Mouse (Mus musculus) hindbrain, postnatal 0 days (tissue): ENCODE data around the gene Per1. TPM values are rescaled to one million over a fixed set of nuclear protein-coding genes. Genes with fewer than 3 reads are reported as not detected.
A peak's percentile ranks its signal among the peaks of the same experiment; 100 is the strongest.

Source experiments
- ATAC-seq: fragments of 200-750 bp; cut with Nextera tagmentation; 2 replicates; pipeline ENCODE4 v1.8.0; 2017; ENCODE audit warnings: mild to moderate bottlenecking, moderate TSS enrichment, moderate library complexity
- DNase-seq: peaks from one replicate; pipeline ENCODE4 v3.0.0-alpha.2; 2015; ENCODE audit warnings: low spot score
- H3K27ac ChIP-seq: fragments of 300-500 bp; sonication (generic); 2 replicates; pipeline ENCODE4 v1.5.1; 2014; ENCODE audit warnings: mild to moderate bottlenecking
- H3K27me3 ChIP-seq: fragments of 300-500 bp; sonication (generic); 2 replicates; pipeline ENCODE4 v1.6.1; 2014; ENCODE audit warnings: low read length, mixed read lengths; ENCODE audit not compliant: insufficient read depth
- H3K36me3 ChIP-seq: fragments of 300-500 bp; sonication (generic); 2 replicates; pipeline ENCODE4 v1.6.1; 2014; ENCODE audit warnings: low read length, mixed read lengths; ENCODE audit not compliant: insufficient read depth
- H3K4me1 ChIP-seq: fragments of 300-500 bp; sonication (generic); 2 replicates; pipeline ENCODE4 v1.6.1; 2014; ENCODE audit warnings: antibody characterized with exemption, low read length, mixed read lengths; ENCODE audit not compliant: insufficient read depth
- H3K4me2 ChIP-seq: fragments of 300-500 bp; sonication (generic); 2 replicates; pipeline ENCODE4 v1.6.1; 2014; ENCODE audit warnings: low read depth, mild to moderate bottlenecking, low read length, moderate library complexity, mixed read lengths
- H3K4me3 ChIP-seq: fragments of 300-500 bp; sonication (generic); 2 replicates; pipeline ENCODE4 v1.5.1; 2014; ENCODE audit warnings: low read length
- H3K9ac ChIP-seq: fragments of 300-500 bp; sonication (generic); replicated peaks from 2 replicates; pipeline ENCODE4 v1.6.1; 2014; ENCODE audit warnings: mild to moderate bottlenecking, low read length, moderate library complexity, mixed read lengths
- H3K9me3 ChIP-seq: fragments of 300-500 bp; sonication (generic); 2 replicates; pipeline ENCODE4 v1.6.1; 2016; ENCODE audit warnings: low read length, mixed read lengths
- CTCF ChIP-seq: IDR thresholded peaks from 2 replicates; pipeline ENCODE4 v1.5.1; 2016; ENCODE audit warnings: antibody characterized with exemption, control low read depth, low read depth
- WGBS: fragments of 180-500 bp; shearing (Covaris S2); extraction: QIAGEN DNeasy Blood & Tissue Kit; methylation state at CpG from one replicate; pipeline ENCODE4 v1.1.7; 2014; 5-methylcytosine and 5-hydroxymethylcytosine counted together
- polyA plus RNA-seq: library from polyadenylated mRNA; unstranded; fragments of >200 nt; fragmentation: Nextera tagmentation; extraction: Ambion mirVana; gene quantifications from 2 replicates; pipeline ENCODE4 v1.2.1, GENCODE M21; 2015
- total RNA-seq: library from RNA; depleted of rRNA; stranded (reverse); fragments of >200 nt; gene quantifications from 2 replicates; pipeline ENCODE4 v1.2.3, GENCODE M21; 2014

The Per1 gene
- total and polyA plus RNA-seq, 2 experiments from 2014 or later, result 15.9 to 27.1 TPM

- peak overlapping the region; percentile 87; the same call in 1 of the 2 replicates for H3K27ac ChIP-seq
Measured at GRCm38 (mm10) chr11:69126706-69127095, 31.7 kb downstream of the Per1 start.

GRCm38 (mm10) chr11:69128426-69129122 lies 33.6 kb downstream of the Per1 start:
- H3K36me3 ChIP-seq, result no peaks in the 10 kb centered on the region
- no peak overlapping the region for H3K27ac ChIP-seq
- 76% methylated on average over 8 of the region's 8 CpGs for WGBS
- no peaks in the 10 kb centered on the region for H3K9me3 ChIP-seq
- no peak overlapping the region for H3K4me3 ChIP-seq
- H3K9ac ChIP-seq, result no peak overlapping the region
- H3K4me2 ChIP-seq, result no peak overlapping the region
- H3K4me1 ChIP-seq, result peaks cover 4% of the 10 kb centered on the region; the same call in 1 of the 2 replicates
- no peak for TF ChIP-seq CTCF
- no peak for DNase-seq
- H3K27me3 ChIP-seq, result no peaks in the 10 kb centered on the region
- ATAC-seq, result no peak

More at GRCm38 (mm10) chr11:69126706-69127095, 31.7 kb downstream of the Per1 start:
- no peak for ATAC-seq
- Histone ChIP-seq H3K4me1 (peaks cover 4% of the 10 kb centered on the region; the same call in 1 of the 2 replicates), H3K4me2 (peak overlapping the region; percentile 81), H3K9ac (no peak overlapping the region), H3K36me3 (no peaks in the 10 kb centered on the region), H3K27me3 (no peaks in the 10 kb centered on the region), H3K4me3 (peak overlapping the region; percentile 57), H3K9me3 (no peaks in the 10 kb centered on the region)
- no peak for DNase-seq
- TF ChIP-seq CTCF, result no peak
- 56% methylated on average over 2 of the region's 2 CpGs for WGBS

- H3K4me2 ChIP-seq, result peak overlapping the region; percentile 65
- ATAC-seq, result peak; percentile 68
- no peaks in the 10 kb centered on the region for H3K9me3 ChIP-seq
- peak overlapping the region; percentile 41 for H3K4me3 ChIP-seq
- H3K27ac ChIP-seq, result peak overlapping the region; percentile 51; the same call in 1 of the 2 replicates
- H3K36me3 ChIP-seq, result no peaks in the 10 kb centered on the region
- no peaks in the 10 kb centered on the region; the same call in none of the 2 replicates for H3K4me1 ChIP-seq
- TF ChIP-seq CTCF, result no peak
- 18% methylated on average over 5 of the region's 5 CpGs for WGBS
- peak; percentile 54 for DNase-seq
- H3K27me3 ChIP-seq, result no peaks in the 10 kb centered on the region
- peak overlapping the region; percentile 47; the same call in 1 of the 2 replicates for H3K9ac ChIP-seq
Measured at GRCm38 (mm10) chr11:69133566-69133922, 38.5 kb downstream of the Per1 start.

GRCm38 (mm10) chr11:69133923-69134621 lies 39.1 kb downstream of the Per1 start:
- H3K9me3 ChIP-seq, result no peaks in the 10 kb centered on the region
- H3K9ac ChIP-seq, result peak overlapping the region; percentile 47; the same call in 1 of the 2 replicates
- peak overlapping the region; percentile 51 for H3K27ac ChIP-seq
- H3K36me3 ChIP-seq, result no peaks in the 10 kb centered on the region
- DNase-seq, result peak; percentile 73
- H3K4me1 ChIP-seq, result no peaks in the 10 kb centered on the region; the same call in none of the 2 replicates
- WGBS, result 2% methylated on average over 34 of the region's 34 CpGs
- ATAC-seq, result peak; percentile 85
- H3K4me3 ChIP-seq, result peak overlapping the region; percentile 41
- peak overlapping the region; percentile 65 for H3K4me2 ChIP-seq
- peak; percentile 72 for TF ChIP-seq CTCF
- H3K27me3 ChIP-seq, result no peaks in the 10 kb centered on the region

GRCm38 (mm10) chr11:69134622-69134968 lies 39.6 kb downstream of the Per1 start:
- H3K27ac ChIP-seq, result peak overlapping the region; percentile 51; the same call in 1 of the 2 replicates
- DNase-seq (no peak), ATAC-seq (no peak)
- no peaks in the 10 kb centered on the region for H3K27me3 ChIP-seq
- no peak for TF ChIP-seq CTCF
- no peaks in the 10 kb centered on the region; the same call in none of the 2 replicates for H3K4me1 ChIP-seq
- no peaks in the 10 kb centered on the region for H3K9me3 ChIP-seq
- peak overlapping the region; percentile 65 for H3K4me2 ChIP-seq
- H3K9ac ChIP-seq, result peak overlapping the region; percentile 47; the same call in 1 of the 2 replicates
- H3K36me3 ChIP-seq, result no peaks in the 10 kb centered on the region
- 32% methylated on average over 8 of the region's 8 CpGs for WGBS
- H3K4me3 ChIP-seq, result peak overlapping the region; percentile 41

GRCm38 (mm10) chr11:69135361-69135760 lies 40.3 kb downstream of the Per1 start:
- Histone ChIP-seq H3K4me2 (no peak overlapping the region), H3K9me3 (no peaks in the 10 kb centered on the region), H3K4me1 (no peaks in the 10 kb centered on the region; the same call in none of the 2 replicates), H3K27me3 (no peaks in the 10 kb centered on the region), H3K9ac (no peak overlapping the region), H3K27ac (no peak overlapping the region), H3K36me3 (no peaks in the 10 kb centered on the region), H3K4me3 (no peak overlapping the region)
- DNase-seq, result no peak
- TF ChIP-seq CTCF, result no peak
- WGBS, result 89% methylated on average over 6 of the region's 6 CpGs
- no peak for ATAC-seq
